Mouse (Mus musculus) MEL (cell line): ENCODE measurements around the gene Cabcoco1. TPM values are rescaled to one million over a fixed set of nuclear protein-coding genes. Genes with fewer than 3 reads are reported as not detected.

Experiments
- DNase-seq: peaks from one replicate; pipeline ENCODE4 v3.0.0; 2011; ENCODE audit warnings: low read depth, low spot score
- H3K27ac ChIP-seq: 2 replicates; pipeline ENCODE4 v1.5.1; 2012; ENCODE audit warnings: low read depth, mild to moderate bottlenecking, control low read depth, low read length, moderate library complexity; ENCODE audit not compliant: control insufficient read depth
- H3K27me3 ChIP-seq, 2 experiments: fragments of 150-350 bp in 1 of 2; sonication (generic) in 1 of 2; 2 replicates each; pipeline ENCODE4 v1.6.1; 2012; ENCODE audit warnings: low read length in 2 of 2, mild to moderate bottlenecking in 2 of 2, improper control_type of control experiment in 1 of 2, moderate library complexity in 1 of 2; ENCODE audit not compliant: insufficient read depth in 2 of 2, control insufficient read depth in 1 of 2
- H3K36me3 ChIP-seq, 2 experiments: 2 replicates each; pipeline ENCODE4 v1.6.1; 2012 to 2014; ENCODE audit warnings: low read length in 2 of 2, improper control_type of control experiment in 1 of 2, inconsistent platforms in 1 of 2, mild to moderate bottlenecking in 1 of 2; ENCODE audit not compliant: insufficient read depth in 2 of 2, control insufficient read depth in 1 of 2
- H3K4me1 ChIP-seq, 2 experiments: fragments of 150-350 bp in 1 of 2; sonication (generic) in 1 of 2; 2 replicates each; pipeline ENCODE4 v1.6.1; 2012; ENCODE audit warnings: low read length in 2 of 2, improper control_type of control experiment in 1 of 2, mild to moderate bottlenecking in 1 of 2; ENCODE audit not compliant: insufficient read depth in 2 of 2, control insufficient read depth in 1 of 2
- H3K4me3 ChIP-seq, 2 experiments: fragments of 150-350 bp in 1 of 2; sonication (generic) in 1 of 2; 2 replicates each; pipeline ENCODE4 v1.5.1; 2012; ENCODE audit warnings: low read depth in 2 of 2, low read length in 2 of 2, mild to moderate bottlenecking in 2 of 2, moderate library complexity in 2 of 2, control low read depth in 1 of 2, improper control_type of control experiment in 1 of 2; ENCODE audit not compliant: control insufficient read depth in 1 of 2, insufficient read depth in 1 of 2
- H3K79me2 ChIP-seq: 2 replicates; pipeline ENCODE4 v1.6.1; 2012; ENCODE audit warnings: mild to moderate bottlenecking, low read length, moderate library complexity; ENCODE audit not compliant: control insufficient read depth, poor library complexity, insufficient read depth
- H3K9ac ChIP-seq: 2 replicates; pipeline ENCODE4 v1.6.1; 2012; ENCODE audit warnings: low read depth, mild to moderate bottlenecking, control low read depth, low read length, moderate library complexity; ENCODE audit not compliant: control insufficient read depth, poor library complexity, severe bottlenecking
- H3K9me3 ChIP-seq: fragments of 150-350 bp; sonication (generic); replicated peaks from 2 replicates; pipeline ENCODE4 v1.6.1; 2012; ENCODE audit warnings: mild to moderate bottlenecking, low read length, improper control_type of control experiment, moderate library complexity; ENCODE audit not compliant: insufficient read depth
- BHLHE40 ChIP-seq: IDR thresholded peaks from 2 replicates; pipeline ENCODE4 v1.6.1; 2012; ENCODE audit warnings: low read depth, mild to moderate bottlenecking, inconsistent platforms, low read length, improper control_type of control experiment, borderline replicate concordance
- CHD2 ChIP-seq: IDR thresholded peaks from 2 replicates; pipeline ENCODE4 v1.6.1; 2011; ENCODE audit warnings: low read length, improper control_type of control experiment
- CTCF ChIP-seq, 3 experiments: IDR thresholded peaks in 2 of 3; conservative IDR thresholded peaks in 1 of 3; 2 replicates each; pipeline ENCODE4 v1.5.1; 2011 to 2012; ENCODE audit warnings: low read length in 3 of 3, low read depth in 2 of 3, mild to moderate bottlenecking in 2 of 3, improper control_type of control experiment in 1 of 3, inconsistent platforms in 1 of 3, mixed read lengths in 1 of 3, moderate library complexity in 1 of 3; ENCODE audit not compliant: control insufficient read depth in 1 of 3, insufficient read depth in 1 of 3, poor library complexity in 1 of 3, severe bottlenecking in 1 of 3
- ETS1 ChIP-seq: IDR thresholded peaks from 2 replicates; pipeline ENCODE4 v1.6.1; 2012; ENCODE audit warnings: low read depth, mild to moderate bottlenecking, inconsistent platforms, low read length, improper control_type of control experiment, moderate library complexity
- MYB ChIP-seq: IDR thresholded peaks from 2 replicates; pipeline ENCODE4 v1.6.1; 2011; ENCODE audit warnings: mild to moderate bottlenecking, low read depth, low read length, improper control_type of control experiment
- MYC ChIP-seq: IDR thresholded peaks from 2 replicates; pipeline ENCODE4 v1.6.1; 2011; ENCODE audit warnings: low read depth, mild to moderate bottlenecking, low read length, improper control_type of control experiment, moderate library complexity
- NRF1 ChIP-seq: IDR thresholded peaks from 2 replicates; pipeline ENCODE4 v1.6.1; 2014; ENCODE audit warnings: low read depth, mild to moderate bottlenecking, inconsistent platforms, low read length, improper control_type of control experiment, moderate library complexity; ENCODE audit not compliant: poor library complexity, insufficient read depth, severe bottlenecking
- POLR2AphosphoS5 ChIP-seq: IDR thresholded peaks from 2 replicates; pipeline ENCODE4 v1.6.1; 2012; ENCODE audit warnings: low read depth, borderline replicate concordance, mild to moderate bottlenecking, inconsistent platforms, low read length, moderate library complexity, mixed read lengths
- RAD21 ChIP-seq: IDR thresholded peaks from 2 replicates; pipeline ENCODE4 v1.6.1; 2011; ENCODE audit warnings: mild to moderate bottlenecking, low read depth, low read length, improper control_type of control experiment
- RCOR1 ChIP-seq: IDR thresholded peaks from 2 replicates; pipeline ENCODE4 v1.6.1; 2012; ENCODE audit warnings: low read depth, mild to moderate bottlenecking, inconsistent platforms, low read length, improper control_type of control experiment
- SIN3A ChIP-seq: IDR thresholded peaks from 2 replicates; pipeline ENCODE4 v1.6.1; 2012; ENCODE audit warnings: low read length, improper control_type of control experiment, inconsistent platforms
- SMC3 ChIP-seq: IDR thresholded peaks from 2 replicates; pipeline ENCODE4 v1.6.1; 2011; ENCODE audit warnings: low read depth, low read length, improper control_type of control experiment
- USF1 ChIP-seq: IDR thresholded peaks from 2 replicates; pipeline ENCODE4 v1.6.1; 2014; ENCODE audit warnings: low read depth, mild to moderate bottlenecking, inconsistent platforms, low read length, improper control_type of control experiment, moderate library complexity
- USF2 ChIP-seq, 2 experiments: IDR thresholded peaks; 2 replicates each; pipeline ENCODE4 v1.6.1; 2011 to 2012; ENCODE audit warnings: improper control_type of control experiment in 2 of 2, low read length in 2 of 2, borderline replicate concordance in 1 of 2, inconsistent platforms in 1 of 2, low read depth in 1 of 2, mild to moderate bottlenecking in 1 of 2; ENCODE audit not compliant: insufficient read depth in 1 of 2
- ZKSCAN1 ChIP-seq: IDR thresholded peaks from 2 replicates; pipeline ENCODE4 v1.6.1; 2012; ENCODE audit warnings: low read depth, mild to moderate bottlenecking, inconsistent platforms, low read length, improper control_type of control experiment, moderate library complexity
- ZMIZ1 ChIP-seq: IDR thresholded peaks from 2 replicates; pipeline ENCODE4 v1.6.1; 2012; ENCODE audit warnings: low read depth, mild to moderate bottlenecking, inconsistent platforms, low read length, improper control_type of control experiment, moderate library complexity
- polyA plus RNA-seq, 2 experiments: library from polyadenylated mRNA; stranded (reverse) in 1 of 2; unstranded in 1 of 2; fragments of >175 nt in 1 of 2; fragments of >200 nt in 1 of 2; gene quantifications; 2 replicates each; pipeline versions ENCODE4 v1.2.1 to v1.2.4; 2012; ENCODE audit warnings: low replicate concordance in 2 of 2, low read depth in 1 of 2; ENCODE audit not compliant: insufficient read length in 2 of 2, insufficient read depth in 1 of 2, missing spikeins in 1 of 2
- total RNA-seq: library from RNA; depleted of rRNA; stranded (reverse); fragments of 300-350 nt; gene quantifications from 2 replicates; pipeline ENCODE4 v1.2.3, GENCODE M21; 2012

The Cabcoco1 gene
- total and polyA plus RNA-seq, 3 experiments = not detected

GRCm38 (mm10) chr10:68430929-68431328 is 110.8 kb downstream of the Cabcoco1 start (continued):
- TF ChIP-seq NRF1 (no peak), CTCF (IDR thresholded peaks at IDR 0.05 in 2 of 3, conservative IDR thresholded peaks at IDR 0.05 in 1 of 3; ENCODE audit: control insufficient read depth in 1 of 3, insufficient read depth in 1 of 3, low read depth in 2 of 3, low read length in 3 of 3, poor library complexity in 1 of 3, severe bottlenecking in 1 of 3) (no peak)

- H3K9ac ChIP-seq = no peak overlapping the region
- no peaks in the 10 kb centered on the region for H3K79me2 ChIP-seq
- no peaks in the 10 kb centered on the region for H3K36me3 ChIP-seq
- TF ChIP-seq SIN3A = no peak
- TF ChIP-seq NRF1 = no peak
- no peak for TF ChIP-seq MYB
- TF ChIP-seq USF1 = no peak
- TF ChIP-seq POLR2AphosphoS5 = no peak
- no peak for TF ChIP-seq RAD21
- TF ChIP-seq SMC3 = no peak
- no peak for TF ChIP-seq BHLHE40
- TF ChIP-seq, all 39 proteins: peak for 0
- Histone ChIP-seq H3K4me1 (no peaks in the 10 kb centered on the region), H3K4me3 (no peak overlapping the region), H3K27me3 (no peaks in the 10 kb centered on the region), H3K27ac (no peak overlapping the region), H3K9me3 (no peaks in the 10 kb centered on the region)
- no peak for DNase-seq
Measured at GRCm38 (mm10) chr10:68420393-68420920, 121.2 kb downstream of the Cabcoco1 start.

DNA sequence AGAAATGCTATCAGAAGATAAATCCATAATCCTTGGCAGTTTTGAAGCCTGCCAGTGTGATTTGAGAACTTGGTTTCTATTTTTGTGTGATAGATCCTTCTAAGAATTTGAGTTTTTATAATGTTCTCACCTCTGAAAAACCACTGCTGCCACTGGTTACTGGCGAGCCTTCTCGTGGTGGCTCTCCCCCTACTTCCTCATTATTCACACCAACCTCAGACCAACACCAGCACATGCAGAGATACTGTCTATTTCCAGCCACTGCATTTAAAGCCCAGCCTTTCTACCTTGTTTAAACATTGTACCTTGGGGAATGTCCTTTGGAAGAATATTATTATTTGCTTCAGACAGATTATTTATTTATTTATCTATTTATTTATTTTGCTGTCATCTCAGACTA is 121.8 kb downstream of the Cabcoco1 start:
- DNase-seq = no peak
- Histone ChIP-seq H3K27me3 (no peaks in the 10 kb centered on the region), H3K9me3 (no peaks in the 10 kb centered on the region), H3K79me2 (no peaks in the 10 kb centered on the region), H3K4me3 (no peak overlapping the region), H3K36me3 (no peaks in the 10 kb centered on the region), H3K9ac (no peak overlapping the region), H3K4me1 (no peaks in the 10 kb centered on the region), H3K27ac (no peak overlapping the region)
- TF ChIP-seq ETS1 = no peak
- TF ChIP-seq SMC3 = no peak
- no peak for TF ChIP-seq SIN3A
- TF ChIP-seq RCOR1 = no peak
- no peak for TF ChIP-seq USF2 (IDR thresholded peaks at IDR 0.05; ENCODE audit: borderline replicate concordance in 1 of 2, insufficient read depth in 1 of 2, low read depth in 1 of 2, low read length in 2 of 2)
- TF ChIP-seq ZKSCAN1 = no peak
- no peak for TF ChIP-seq MYC
- TF ChIP-seq CTCF (IDR thresholded peaks at IDR 0.05 in 2 of 3, conservative IDR thresholded peaks at IDR 0.05 in 1 of 3; ENCODE audit: control insufficient read depth in 1 of 3, insufficient read depth in 1 of 3, low read depth in 2 of 3, low read length in 3 of 3, poor library complexity in 1 of 3, severe bottlenecking in 1 of 3) = no peak
- TF ChIP-seq CHD2 = no peak
- no peak for TF ChIP-seq ZMIZ1
- TF ChIP-seq, all 39 proteins: peak for 0
